Mouse (Mus musculus): ENCODE results near the gene Scg3. TPM values are rescaled to one million over a fixed set of nuclear protein-coding genes. Genes with fewer than 3 reads are reported as not detected.
A peak's percentile ranks its signal among the peaks of the same experiment; 100 is the strongest.
"Not testable (repeated sequence)": the region's sequence is repeated elsewhere in the genome, so short reads cannot be mapped to it uniquely, and the experiment has no call there.

The Scg3 gene
- polyA plus RNA-seq, 1 experiment from 2014 or later = 125 TPM

- H3K36me3 ChIP-seq (ENCODE audit: control insufficient read depth, insufficient read depth, low read length) = no peaks in the 10 kb centered on the region
- H3K27ac ChIP-seq (ENCODE audit: low read depth, low read length) = no peak overlapping the region
- H3K4me2 ChIP-seq (ENCODE audit: low read length) = no peak overlapping the region
- WGBS = 24% methylated on average over 1 of the region's 1 CpGs
- no peaks in the 10 kb centered on the region for H3K4me1 ChIP-seq (ENCODE audit: control insufficient read depth, insufficient read depth, low read depth, low read length)
- ATAC-seq = no peak
- H3K4me3 ChIP-seq (ENCODE audit: low read length) = no peak overlapping the region
- H3K9ac ChIP-seq (ENCODE audit: low read depth, low read length) = no peak overlapping the region
- no peaks in the 10 kb centered on the region for H3K27me3 ChIP-seq (replicated peaks; ENCODE audit: control insufficient read depth, insufficient read depth, low read length)
- H3K9me3 ChIP-seq (ENCODE audit: control insufficient read depth, low read length) = no peaks in the 10 kb centered on the region
These were observed 51.0 kb downstream of the Scg3 start for GRCm38 (mm10) chr9:75632902-75633301.

- no peak for ATAC-seq
- H3K9ac ChIP-seq (ENCODE audit: low read depth, low read length) = no peak overlapping the region
- 45% methylated on average over 10 of the region's 10 CpGs for WGBS
- H3K36me3 ChIP-seq (ENCODE audit: control insufficient read depth, insufficient read depth, low read length) = no peaks in the 10 kb centered on the region
- no peaks in the 10 kb centered on the region for H3K27me3 ChIP-seq (replicated peaks; ENCODE audit: control insufficient read depth, insufficient read depth, low read length)
- no peaks in the 10 kb centered on the region for H3K9me3 ChIP-seq (ENCODE audit: control insufficient read depth, low read length)
- H3K4me1 ChIP-seq (ENCODE audit: control insufficient read depth, insufficient read depth, low read depth, low read length) = no peaks in the 10 kb centered on the region
- no peak overlapping the region for H3K4me2 ChIP-seq (ENCODE audit: low read length)
- H3K4me3 ChIP-seq (ENCODE audit: low read length) = no peak overlapping the region
- H3K27ac ChIP-seq (ENCODE audit: low read depth, low read length) = no peak overlapping the region
These were observed 51.7 kb downstream of the Scg3 start for GRCm38 (mm10) chr9:75632111-75632510.

GRCm38 (mm10) chr9:75630823-75631454 lies 52.9 kb downstream of the Scg3 start:
- Histone ChIP-seq H3K4me2 (ENCODE audit: low read length) (no peak overlapping the region), H3K9ac (ENCODE audit: low read depth, low read length) (no peak overlapping the region), H3K4me1 (ENCODE audit: control insufficient read depth, insufficient read depth, low read depth, low read length) (no peaks in the 10 kb centered on the region; the same call in 1 of the 2 replicates), H3K9me3 (ENCODE audit: control insufficient read depth, low read length) (no peaks in the 10 kb centered on the region), H3K36me3 (ENCODE audit: control insufficient read depth, insufficient read depth, low read length) (no peaks in the 10 kb centered on the region), H3K27ac (ENCODE audit: low read depth, low read length) (no peak overlapping the region), H3K27me3 (replicated peaks; ENCODE audit: control insufficient read depth, insufficient read depth, low read length) (no peaks in the 10 kb centered on the region), H3K4me3 (ENCODE audit: low read length) (no peak overlapping the region)
- WGBS = 88% methylated on average over 8 of the region's 8 CpGs
- ATAC-seq = no peak

GRCm38 (mm10) chr9:75626308-75626604 lies 57.6 kb downstream of the Scg3 start:
- 2% methylated on average over 14 of the region's 14 CpGs for WGBS
- no peak for ATAC-seq

GRCm38 (mm10) chr9:75625556-75626307 lies 58.1 kb downstream of the Scg3 start, which contains the start of gene Lysmd2:
Lysmd2 (plus strand) TSS chr9:75625741.
- no peaks in the 10 kb centered on the region for H3K36me3 ChIP-seq (ENCODE audit: control insufficient read depth, insufficient read depth, low read length)
- 0% methylated on average over 49 of the region's 94 CpGs for WGBS
- ATAC-seq = peak; percentile 89
- H3K4me1 ChIP-seq (ENCODE audit: control insufficient read depth, insufficient read depth, low read depth, low read length) = peaks cover 5% of the 10 kb centered on the region
- peak within 1 kb of the TSS; percentile 98 for H3K9ac ChIP-seq (ENCODE audit: low read depth, low read length)
- no peaks in the 10 kb centered on the region for H3K27me3 ChIP-seq (replicated peaks; ENCODE audit: control insufficient read depth, insufficient read depth, low read length)
- H3K9me3 ChIP-seq (ENCODE audit: control insufficient read depth, low read length) = no peaks in the 10 kb centered on the region
- H3K27ac ChIP-seq (ENCODE audit: low read depth, low read length) = peak within 1 kb of the TSS; percentile 97
- H3K4me3 ChIP-seq (ENCODE audit: low read length) = peak within 1 kb of the TSS; percentile 87
- peak within 1 kb of the TSS; percentile 93 for H3K4me2 ChIP-seq (ENCODE audit: low read length)

More at GRCm38 (mm10) chr9:75626308-75626604, 57.6 kb downstream of the Scg3 start:
- Histone ChIP-seq H3K9ac (ENCODE audit: low read depth, low read length) (peak overlapping the region; percentile 98), H3K27me3 (replicated peaks; ENCODE audit: control insufficient read depth, insufficient read depth, low read length) (no peaks in the 10 kb centered on the region), H3K9me3 (ENCODE audit: control insufficient read depth, low read length) (no peaks in the 10 kb centered on the region), H3K4me2 (ENCODE audit: low read length) (peak overlapping the region; percentile 93), H3K4me3 (ENCODE audit: low read length) (peak overlapping the region; percentile 87), H3K4me1 (ENCODE audit: control insufficient read depth, insufficient read depth, low read depth, low read length) (peaks cover 5% of the 10 kb centered on the region), H3K36me3 (ENCODE audit: control insufficient read depth, insufficient read depth, low read length) (no peaks in the 10 kb centered on the region), H3K27ac (ENCODE audit: low read depth, low read length) (peak overlapping the region; percentile 97)

GRCm38 (mm10) chr9:75624983-75625555 lies 58.8 kb downstream of the Scg3 start:
- H3K9me3 ChIP-seq (ENCODE audit: control insufficient read depth, low read length) = no peaks in the 10 kb centered on the region
- no peaks in the 10 kb centered on the region for H3K27me3 ChIP-seq (replicated peaks; ENCODE audit: control insufficient read depth, insufficient read depth, low read length)
- peak overlapping the region; percentile 98 for H3K9ac ChIP-seq (ENCODE audit: low read depth, low read length)
- peaks cover 5% of the 10 kb centered on the region for H3K4me1 ChIP-seq (ENCODE audit: control insufficient read depth, insufficient read depth, low read depth, low read length)
- peak overlapping the region; percentile 93 for H3K4me2 ChIP-seq (ENCODE audit: low read length)
- peak overlapping the region; percentile 97 for H3K27ac ChIP-seq (ENCODE audit: low read depth, low read length)
- peak overlapping the region; percentile 87 for H3K4me3 ChIP-seq (ENCODE audit: low read length)
- H3K36me3 ChIP-seq (ENCODE audit: control insufficient read depth, insufficient read depth, low read length) = no peaks in the 10 kb centered on the region
- WGBS = 16% methylated on average over 18 of the region's 18 CpGs
- no peak; the same call in none of the 2 replicates for ATAC-seq

- Histone ChIP-seq H3K9me3 (ENCODE audit: control insufficient read depth, low read length) (no peaks in the 10 kb centered on the region), H3K4me1 (ENCODE audit: control insufficient read depth, insufficient read depth, low read depth, low read length) (peaks cover 5% of the 10 kb centered on the region), H3K9ac (ENCODE audit: low read depth, low read length) (no peak overlapping the region), H3K4me2 (ENCODE audit: low read length) (no peak overlapping the region), H3K4me3 (ENCODE audit: low read length) (no peak overlapping the region), H3K36me3 (ENCODE audit: control insufficient read depth, insufficient read depth, low read length) (no peaks in the 10 kb centered on the region), H3K27me3 (replicated peaks; ENCODE audit: control insufficient read depth, insufficient read depth, low read length) (no peaks in the 10 kb centered on the region), H3K27ac (ENCODE audit: low read depth, low read length) (no peak overlapping the region)
- ATAC-seq = no peak
- WGBS = 89% methylated on average over 3 of the region's 3 CpGs
These were observed 62.4 kb downstream of the Scg3 start for GRCm38 (mm10) chr9:75621428-75621827.

GRCm38 (mm10) chr9:75619761-75620160 lies 64.1 kb downstream of the Scg3 start:
- not testable (repeated sequence) for H3K4me3 ChIP-seq (ENCODE audit: low read length); H3K27me3 ChIP-seq (replicated peaks; ENCODE audit: control insufficient read depth, insufficient read depth, low read length); H3K27ac ChIP-seq (ENCODE audit: low read depth, low read length); H3K9me3 ChIP-seq (ENCODE audit: control insufficient read depth, low read length); H3K9ac ChIP-seq (ENCODE audit: low read depth, low read length); H3K4me1 ChIP-seq (ENCODE audit: control insufficient read depth, insufficient read depth, low read depth, low read length); H3K36me3 ChIP-seq (ENCODE audit: control insufficient read depth, insufficient read depth, low read length); H3K4me2 ChIP-seq (ENCODE audit: low read length); ATAC-seq
- 90% methylated on average over 2 of the region's 2 CpGs for WGBS

GRCm38 (mm10) chr9:75618836-75619400 lies 64.9 kb downstream of the Scg3 start:
- no peak overlapping the region for H3K9ac ChIP-seq (ENCODE audit: low read depth, low read length)
- no peak overlapping the region for H3K27ac ChIP-seq (ENCODE audit: low read depth, low read length)
- no peak overlapping the region for H3K4me3 ChIP-seq (ENCODE audit: low read length)
- ATAC-seq = peak; percentile 60; the same call in 1 of the 2 replicates
- no peaks in the 10 kb centered on the region for H3K4me1 ChIP-seq (ENCODE audit: control insufficient read depth, insufficient read depth, low read depth, low read length)
- 80% methylated on average over 6 of the region's 6 CpGs for WGBS
- H3K9me3 ChIP-seq (ENCODE audit: control insufficient read depth, low read length) = no peaks in the 10 kb centered on the region
- H3K4me2 ChIP-seq (ENCODE audit: low read length) = no peak overlapping the region
- H3K36me3 ChIP-seq (ENCODE audit: control insufficient read depth, insufficient read depth, low read length) = no peaks in the 10 kb centered on the region
- no peaks in the 10 kb centered on the region for H3K27me3 ChIP-seq (replicated peaks; ENCODE audit: control insufficient read depth, insufficient read depth, low read length)

All from hindbrain, embryonic 16.5 days (tissue).